Mouse (Mus musculus) mouse embryonic stem cell (cell line): ENCODE measurements around the gene Nsfl1c.
"Not testable (repeated sequence)": the region's sequence is repeated elsewhere in the genome, so short reads cannot be mapped to it uniquely, and the experiment has no call there.

Source experiments
- in situ Hi-C, 2 experiments: fragments of 300-500 bp; cut with MboI; formaldehyde crosslinking; loops; 1 replicate in 1 of 2; 3 replicates in 1 of 2; pipeline ENCODE4 v1.14.3; 2019 to 2020; ENCODE audit warnings: low sequenced_read_pairs in 2 of 2, low pct_unique_long_range_greater_than_20kb in 1 of 2, mixed read lengths in 1 of 2; ENCODE audit not compliant: unreplicated experiment in 1 of 2

Gene Nsfl1c

GRCm38 (mm10) chr2:151494035-151494803 lies at the start of gene Nsfl1c:
Gene Nsfl1c, plus strand, starts transcription at chr2:151494182.
- in situ Hi-C loops = no loop called here

DNA sequence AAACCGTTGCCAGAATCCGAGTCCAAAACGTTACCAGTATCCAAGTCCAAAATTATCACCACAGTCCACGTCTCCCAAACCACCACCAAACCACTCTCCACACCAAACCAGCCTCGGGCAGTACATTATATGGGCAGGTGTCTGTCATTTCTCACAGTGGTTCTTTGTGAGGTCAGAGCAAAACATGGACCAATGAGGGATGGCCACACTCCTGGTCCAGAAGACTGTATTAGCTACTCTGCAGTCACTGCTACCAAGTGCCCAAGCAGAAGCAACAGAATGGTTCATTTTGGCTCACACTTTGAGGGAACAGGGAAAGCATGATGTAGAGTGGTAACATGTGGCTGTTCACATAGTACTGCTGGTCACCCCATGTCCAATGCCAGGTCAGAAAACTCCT lies 17.9 kb upstream of the Nsfl1c start, which contains the start of gene 4921509C19Rik:
Gene 4921509C19Rik, minus strand, starts transcription at position 101 of the 400 bp plus-strand sequence.
- in situ Hi-C loops = not testable (repeated sequence)

DNA sequence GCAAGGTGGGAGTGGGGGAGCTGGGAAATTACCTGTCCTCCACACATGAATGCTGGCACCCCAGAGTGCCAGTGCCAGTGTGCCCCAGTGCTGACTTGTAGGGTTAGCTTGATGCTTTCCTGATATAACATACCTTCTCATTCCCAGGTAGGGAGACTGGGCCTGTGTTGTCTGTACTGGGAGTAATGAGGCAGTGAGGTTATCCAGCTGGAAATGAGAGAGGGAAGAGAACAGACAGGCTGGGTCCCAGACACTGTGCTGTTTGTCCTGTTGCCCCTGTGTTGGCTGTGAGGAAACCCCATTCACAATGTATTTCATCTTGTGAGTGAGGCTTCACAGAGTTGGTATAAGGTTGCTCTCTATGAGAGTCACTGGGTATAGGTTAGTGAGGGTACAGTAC lies 7.5 kb upstream of the Nsfl1c start:
- in situ Hi-C loops = no loop called here

DNA sequence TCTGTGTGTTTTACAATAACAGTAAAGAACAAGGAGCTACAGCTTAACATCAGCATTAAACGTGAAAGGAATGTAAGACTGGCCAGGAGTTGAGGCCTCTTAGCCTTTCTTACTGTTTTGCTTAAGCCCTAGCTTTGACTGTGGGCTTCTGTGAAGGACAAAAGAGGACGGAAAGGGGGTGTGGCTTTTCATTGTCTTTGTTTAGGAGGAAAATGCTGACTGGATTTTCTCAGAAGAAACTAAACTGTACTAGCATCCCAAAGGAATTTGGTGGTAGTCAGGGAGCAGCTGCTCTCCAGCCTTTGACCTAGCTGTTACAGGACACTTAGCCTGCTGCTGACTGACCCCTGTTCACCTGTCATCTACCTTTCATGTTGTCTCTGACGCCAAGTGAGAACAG lies 4.4 kb downstream of the Nsfl1c start:
- in situ Hi-C loops = no loop called here

- in situ Hi-C loops = no loop called here
These were observed 6.5 kb downstream of the Nsfl1c start for GRCm38 (mm10) chr2:151500442-151501007.

DNA sequence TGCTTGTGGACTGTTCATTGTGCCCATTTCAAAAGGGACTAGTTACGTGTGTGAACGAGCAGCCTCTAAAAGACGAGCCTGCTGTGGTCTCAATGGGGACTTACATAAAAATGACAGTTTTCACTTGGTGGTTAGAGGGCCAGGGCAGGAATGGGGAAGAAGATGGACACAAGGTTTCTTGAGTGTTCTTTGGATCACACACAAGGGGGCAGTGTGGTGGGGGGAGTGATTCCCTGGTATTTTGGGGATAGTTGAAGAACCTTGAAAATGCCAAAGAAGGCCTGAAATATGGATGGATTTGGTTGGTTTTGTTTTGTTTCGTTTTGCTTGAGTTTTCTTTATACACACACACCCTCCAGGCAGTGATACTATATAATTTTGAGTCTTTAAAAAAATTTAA lies 10.2 kb downstream of the Nsfl1c start:
- in situ Hi-C loops = no loop called here

DNA sequence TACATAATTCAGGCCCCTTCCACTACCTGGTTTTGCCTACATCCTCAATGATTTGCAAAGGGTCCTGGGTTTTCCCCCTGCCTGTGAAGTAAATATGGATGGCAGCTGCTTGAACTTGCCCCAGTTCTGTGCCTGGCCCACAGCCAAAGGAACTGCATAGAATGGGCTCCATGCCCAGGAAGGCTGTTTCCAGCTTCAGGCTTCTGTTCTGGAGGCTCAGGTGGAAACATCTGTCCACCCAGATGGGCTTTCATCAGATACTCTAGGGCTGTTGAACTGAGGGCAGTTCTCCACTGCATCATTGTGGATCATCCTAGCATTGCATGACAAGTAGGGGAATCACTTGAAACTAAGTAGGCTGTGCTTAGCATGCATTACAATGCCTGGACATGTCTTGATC lies 18.2 kb downstream of the Nsfl1c start:
- in situ Hi-C loops = no loop called here

- in situ Hi-C loops = no loop called here
These were observed 19.7 kb downstream of the Nsfl1c start for GRCm38 (mm10) chr2:151513525-151514285.

DNA sequence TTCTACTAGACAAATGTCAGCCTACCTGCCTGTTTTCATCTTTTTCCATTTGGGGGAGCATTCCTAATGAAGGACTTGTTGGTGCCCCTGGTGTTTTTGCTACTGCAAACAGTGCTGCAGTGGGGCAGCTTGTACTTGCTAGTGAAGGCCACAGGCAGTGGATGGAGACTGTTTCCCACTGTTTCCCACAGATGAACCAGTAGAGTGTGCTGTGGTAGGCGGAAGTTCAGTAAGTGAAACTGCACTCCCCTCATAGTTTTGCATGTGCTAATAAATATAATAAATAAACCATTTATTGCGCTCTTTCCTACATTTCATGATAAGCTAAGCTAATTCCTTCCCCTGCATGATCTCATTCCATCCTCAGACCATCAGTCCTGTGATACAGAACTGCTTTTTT lies 25.0 kb downstream of the Nsfl1c start:
- in situ Hi-C loops = no loop called here

DNA sequence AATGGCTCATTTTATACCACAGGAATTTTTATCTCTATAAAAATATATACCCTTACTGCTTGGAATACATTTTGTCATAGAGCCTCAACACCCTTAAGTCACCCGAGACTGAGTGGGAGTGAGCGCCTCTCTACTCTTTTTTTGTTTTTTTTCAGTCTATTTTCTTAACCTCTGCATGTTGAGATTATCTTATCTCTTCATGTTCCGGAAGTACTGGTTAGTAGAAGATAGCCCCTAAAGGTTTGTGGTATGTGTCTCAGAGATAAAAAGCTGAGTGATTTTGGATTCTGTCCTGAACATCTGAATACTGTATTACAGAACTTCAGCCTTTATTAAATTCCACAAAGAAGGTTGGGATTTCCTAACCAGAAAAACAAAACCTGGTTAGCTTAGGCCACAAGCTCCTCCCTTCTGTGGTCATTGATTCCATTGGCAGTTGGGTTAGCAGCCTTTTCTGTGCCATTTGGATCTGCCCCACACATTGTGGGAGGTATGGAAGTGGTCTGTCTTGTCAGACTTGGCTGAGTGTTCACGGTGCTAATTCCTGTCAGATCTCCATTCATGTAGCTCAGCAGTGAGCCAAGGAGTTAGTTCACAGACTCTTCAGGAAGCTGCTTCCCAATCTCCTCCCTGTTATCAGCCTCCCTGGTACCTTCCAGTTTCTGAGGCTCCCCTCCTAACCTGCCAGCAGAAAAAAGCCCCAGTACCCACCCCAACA lies 30.5 kb downstream of the Nsfl1c start:
- in situ Hi-C loops = no loop called here

DNA sequence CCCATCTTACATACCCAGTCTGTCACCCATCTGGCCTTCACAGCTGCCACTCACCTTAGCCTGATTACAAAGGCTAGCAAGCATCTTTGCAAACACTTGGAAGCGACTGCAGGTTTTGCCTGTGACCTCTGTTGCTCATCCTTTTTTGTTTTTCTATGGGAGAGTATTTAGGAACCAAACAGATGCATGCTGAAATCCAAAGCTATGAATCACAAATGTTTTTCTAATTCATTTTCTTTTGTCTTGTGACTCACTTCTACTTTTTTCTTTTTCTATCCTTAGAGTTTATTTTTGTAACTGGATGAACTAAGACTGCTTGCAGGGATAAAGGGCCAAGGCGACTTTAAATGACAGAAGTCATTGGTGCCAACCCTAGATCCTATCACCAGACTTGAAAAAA lies 31.5 kb downstream of the Nsfl1c start:
- in situ Hi-C loops = no loop called here

GRCm38 (mm10) chr2:151528066-151528465 lies 34.1 kb downstream of the Nsfl1c start:
- in situ Hi-C loops = no loop called here

- in situ Hi-C loops = no loop called here
These were observed 35.2 kb downstream of the Nsfl1c start for GRCm38 (mm10) chr2:151529169-151529568.

DNA sequence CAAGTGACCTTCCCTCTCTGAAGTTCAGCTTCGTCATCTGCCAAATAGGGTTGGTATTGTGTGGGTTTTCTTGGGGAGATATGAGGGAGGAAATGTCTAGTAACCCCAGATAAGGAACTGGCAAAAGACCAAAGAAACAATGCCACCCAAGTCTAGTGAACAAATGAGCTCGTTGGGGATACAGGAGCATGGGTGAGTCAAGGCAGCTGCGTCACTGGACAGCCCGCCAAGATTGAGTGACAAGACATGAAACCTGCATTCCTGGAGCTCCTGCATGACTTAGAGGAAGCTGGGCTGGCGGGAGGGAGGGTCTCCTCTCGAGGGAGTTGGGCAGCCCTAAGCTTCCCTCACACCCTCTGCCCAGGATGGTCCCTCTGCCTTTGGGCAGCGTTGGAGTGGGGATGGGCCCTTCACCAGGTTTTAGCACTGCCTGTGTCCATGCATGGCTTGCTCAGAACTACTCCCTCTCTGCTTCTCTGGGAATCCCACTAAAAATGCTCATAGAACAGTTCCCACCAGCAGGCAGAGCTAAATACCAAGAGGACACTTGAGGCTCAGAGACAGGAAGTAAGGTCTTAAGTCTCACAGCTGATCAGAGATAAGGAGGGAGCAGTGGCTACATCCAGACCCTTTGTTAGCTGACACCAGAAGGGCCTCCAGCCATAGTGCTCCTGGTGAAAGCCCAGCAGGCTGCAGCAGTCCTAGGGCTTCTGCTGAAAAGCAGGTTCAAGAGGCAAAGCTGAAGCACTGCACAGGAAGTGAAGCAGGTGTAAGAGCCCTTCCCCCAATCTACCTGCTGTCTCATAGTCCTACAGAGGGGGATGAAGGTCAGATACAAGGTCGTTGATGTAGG lies 36.6 kb downstream of the Nsfl1c start:
- in situ Hi-C loops = no loop called here

DNA sequence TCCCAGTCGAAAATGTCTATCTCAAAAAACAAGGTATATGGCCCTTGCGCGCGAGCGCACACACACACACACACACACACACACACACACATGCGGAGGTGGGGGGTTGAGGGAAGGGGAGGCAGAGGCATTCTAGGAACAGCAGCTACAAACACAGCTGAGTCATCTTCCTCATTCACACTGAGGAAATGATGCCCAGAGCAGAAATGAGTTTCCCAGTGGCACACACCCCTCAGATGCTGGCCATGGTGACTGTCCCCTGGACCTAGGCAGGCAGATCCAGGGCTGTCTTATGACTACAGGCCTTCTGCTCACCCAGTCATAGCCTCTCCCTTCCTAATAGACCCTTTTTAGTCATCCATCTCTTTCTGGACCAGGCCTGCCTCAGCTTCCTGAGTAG lies 39.6 kb downstream of the Nsfl1c start:
- in situ Hi-C loops = no loop called here

- in situ Hi-C loops = no loop called here
These were observed 42.1 kb downstream of the Nsfl1c start for GRCm38 (mm10) chr2:151535961-151536617.

DNA sequence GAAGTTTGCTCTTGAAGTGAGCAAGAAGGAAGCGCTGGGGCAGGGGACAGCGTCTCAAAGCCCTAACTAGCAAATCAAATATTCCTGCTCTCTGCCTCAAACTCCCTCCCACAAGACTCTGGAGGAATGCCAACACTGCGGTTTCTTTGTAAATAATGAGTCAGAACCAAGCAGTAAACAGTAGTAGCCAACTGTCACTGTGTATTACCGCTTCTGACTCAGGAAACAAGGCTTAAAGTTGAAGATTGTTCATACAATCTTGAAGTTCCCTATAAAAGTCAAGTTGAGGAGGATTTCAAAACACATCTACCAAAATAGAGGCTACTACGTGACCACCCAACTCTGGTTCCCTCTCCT lies 42.6 kb downstream of the Nsfl1c start:
- in situ Hi-C loops = no loop called here

DNA sequence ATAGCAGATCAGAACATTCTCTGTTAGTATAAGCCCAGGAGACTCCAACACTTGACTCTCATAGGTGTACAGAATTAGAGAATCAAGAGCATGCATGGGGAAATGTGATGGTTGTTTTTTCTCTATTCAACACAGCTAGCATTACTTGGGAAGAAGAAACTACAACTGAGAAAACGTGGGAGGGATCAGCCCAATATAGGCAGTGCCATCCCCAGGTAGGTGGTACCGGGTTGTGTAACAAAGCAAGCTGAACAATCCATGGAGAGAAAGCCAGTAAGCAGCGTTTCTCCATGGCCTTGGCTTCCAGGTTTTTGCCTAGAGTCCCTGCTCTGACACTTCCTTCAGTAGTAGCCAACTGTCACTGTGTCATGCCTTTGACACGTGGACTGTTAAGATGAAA lies 44.7 kb downstream of the Nsfl1c start:
- in situ Hi-C loops = no loop called here
